Mouse (Mus musculus) small intestine, adult 2 months (tissue): ENCODE results near the gene Myo1g.

Source experiments
- CTCF ChIP-seq: fragments of 200-500 bp; IDR thresholded peaks from 2 replicates; pipeline ENCODE4 v1.5.1; 2012; ENCODE audit warnings: low read depth, mild to moderate bottlenecking, control low read depth, inconsistent platforms, low read length, moderate library complexity, mixed read lengths; ENCODE audit not compliant: insufficient replicate concordance, insufficient read length; ENCODE audit errors: extremely low read depth
- POLR2A ChIP-seq: fragments of 200-500 bp; IDR thresholded peaks from 2 replicates; pipeline ENCODE4 v1.6.1; 2012; ENCODE audit warnings: low read depth, mild to moderate bottlenecking, control low read depth, inconsistent platforms, low read length, moderate library complexity

GRCm38 (mm10) chr11:6475867-6476484 lies 44.8 kb downstream of the Myo1g start, which contains the start of gene Purb:
- no peak for TF ChIP-seq CTCF
- TF ChIP-seq POLR2A = peak; percentile 87
